Mouse (Mus musculus) brown adipose tissue, adult 24 weeks (tissue): Measurements from ENCODE around the gene Cpxm1. TPM values are rescaled to one million over a fixed set of nuclear protein-coding genes. Genes with fewer than 3 reads are reported as not detected.
"Not testable (repeated sequence)": the region's sequence is repeated elsewhere in the genome, so short reads cannot be mapped to it uniquely, and the experiment has no call there.

Experiments
- H3K27ac ChIP-seq: fragments of 200-500 bp; replicated peaks from 2 replicates; pipeline ENCODE4 v1.5.1; 2012; ENCODE audit warnings: low read depth, mild to moderate bottlenecking, low read length
- H3K4me1 ChIP-seq: fragments of 200-500 bp; 2 replicates; pipeline ENCODE4 v1.6.1; 2012; ENCODE audit warnings: low read length, mixed read lengths; ENCODE audit not compliant: control insufficient read depth, insufficient read depth, insufficient read length
- H3K4me3 ChIP-seq: fragments of 200-500 bp; 2 replicates; pipeline ENCODE4 v1.5.1; 2012; ENCODE audit warnings: low read depth, mild to moderate bottlenecking, low read length, moderate library complexity; ENCODE audit not compliant: insufficient read depth
- polyA plus RNA-seq: library from polyadenylated mRNA; stranded (reverse); fragments of >200 nt; gene quantifications from 2 replicates; pipeline ENCODE4 v1.2.4, GENCODE M21; 2012; ENCODE audit not compliant: missing spikeins, insufficient read depth, insufficient read length

Gene Cpxm1
- polyA plus RNA-seq, 1 experiment, result 8.2 TPM

GRCm38 (mm10) chr2:130383205-130383604, 14.2 kb downstream of the Cpxm1 start:
- Histone ChIP-seq H3K27ac (no peak overlapping the region), H3K4me3 (no peak overlapping the region), H3K4me1 (no peaks in the 10 kb centered on the region)

- no peak overlapping the region for H3K27ac ChIP-seq
- H3K4me3 ChIP-seq, result no peak overlapping the region
Measured at GRCm38 (mm10) chr2:130374951-130375350, 22.4 kb downstream of the Cpxm1 start.

GRCm38 (mm10) chr2:130373026-130373425, 24.3 kb downstream of the Cpxm1 start:
- H3K4me1 ChIP-seq, H3K4me3 ChIP-seq, H3K27ac ChIP-seq: not testable (repeated sequence)

More at GRCm38 (mm10) chr2:130374951-130375350, 22.4 kb downstream of the Cpxm1 start:
- H3K4me1 ChIP-seq, result no peaks in the 10 kb centered on the region

- H3K4me3 ChIP-seq, result no peak overlapping the region
- H3K4me1 ChIP-seq, result no peaks in the 10 kb centered on the region
- no peak overlapping the region for H3K27ac ChIP-seq
Measured at GRCm38 (mm10) chr2:130367386-130367785, 30.0 kb downstream of the Cpxm1 start.

- H3K4me1 ChIP-seq, result no peaks in the 10 kb centered on the region
- no peak overlapping the region for H3K4me3 ChIP-seq
- no peak overlapping the region for H3K27ac ChIP-seq
Measured at GRCm38 (mm10) chr2:130365211-130366094, 31.9 kb downstream of the Cpxm1 start.

GRCm38 (mm10) chr2:130362511-130363026, 34.8 kb downstream of the Cpxm1 start:
- no peaks in the 10 kb centered on the region for H3K4me1 ChIP-seq
- no peak overlapping the region for H3K4me3 ChIP-seq
- H3K27ac ChIP-seq, result no peak overlapping the region

- Histone ChIP-seq H3K4me1 (no peaks in the 10 kb centered on the region), H3K27ac (no peak overlapping the region), H3K4me3 (no peak overlapping the region)
Measured at GRCm38 (mm10) chr2:130358852-130359251, 38.5 kb downstream of the Cpxm1 start.

- Histone ChIP-seq H3K4me3 (no peak overlapping the region), H3K4me1 (no peaks in the 10 kb centered on the region)
Measured at GRCm38 (mm10) chr2:130357551-130357950, 39.8 kb downstream of the Cpxm1 start.

GRCm38 (mm10) chr2:130353889-130354288, 43.5 kb downstream of the Cpxm1 start:
- Histone ChIP-seq H3K27ac (no peak overlapping the region), H3K4me1 (no peaks in the 10 kb centered on the region), H3K4me3 (no peak overlapping the region)

More at GRCm38 (mm10) chr2:130357551-130357950, 39.8 kb downstream of the Cpxm1 start:
- H3K27ac ChIP-seq, result no peak overlapping the region

- H3K4me3 ChIP-seq, result no peak overlapping the region
- no peak overlapping the region for H3K27ac ChIP-seq
- no peaks in the 10 kb centered on the region for H3K4me1 ChIP-seq
Measured at GRCm38 (mm10) chr2:130353411-130353810, 44.0 kb downstream of the Cpxm1 start.

GRCm38 (mm10) chr2:130351758-130352339, 45.5 kb downstream of the Cpxm1 start:
- no peak overlapping the region for H3K27ac ChIP-seq
- H3K4me1 ChIP-seq, result no peaks in the 10 kb centered on the region
- H3K4me3 ChIP-seq, result no peak overlapping the region

GRCm38 (mm10) chr2:130350376-130350775, 47.0 kb downstream of the Cpxm1 start:
- H3K27ac ChIP-seq, result no peak overlapping the region
- H3K4me3 ChIP-seq, result no peak overlapping the region
- no peaks in the 10 kb centered on the region for H3K4me1 ChIP-seq

- Histone ChIP-seq H3K4me1 (no peaks in the 10 kb centered on the region), H3K4me3 (no peak overlapping the region), H3K27ac (no peak overlapping the region)
Measured at GRCm38 (mm10) chr2:130341220-130341580, 56.2 kb downstream of the Cpxm1 start.
